Mouse (Mus musculus): ENCODE data around the gene Nr1d1. TPM values are rescaled to one million over a fixed set of nuclear protein-coding genes. Genes with fewer than 3 reads are reported as not detected.

The Nr1d1 gene
- polyA plus RNA-seq, 1 experiment from 2014 or later, result 3.9 TPM

DNA sequence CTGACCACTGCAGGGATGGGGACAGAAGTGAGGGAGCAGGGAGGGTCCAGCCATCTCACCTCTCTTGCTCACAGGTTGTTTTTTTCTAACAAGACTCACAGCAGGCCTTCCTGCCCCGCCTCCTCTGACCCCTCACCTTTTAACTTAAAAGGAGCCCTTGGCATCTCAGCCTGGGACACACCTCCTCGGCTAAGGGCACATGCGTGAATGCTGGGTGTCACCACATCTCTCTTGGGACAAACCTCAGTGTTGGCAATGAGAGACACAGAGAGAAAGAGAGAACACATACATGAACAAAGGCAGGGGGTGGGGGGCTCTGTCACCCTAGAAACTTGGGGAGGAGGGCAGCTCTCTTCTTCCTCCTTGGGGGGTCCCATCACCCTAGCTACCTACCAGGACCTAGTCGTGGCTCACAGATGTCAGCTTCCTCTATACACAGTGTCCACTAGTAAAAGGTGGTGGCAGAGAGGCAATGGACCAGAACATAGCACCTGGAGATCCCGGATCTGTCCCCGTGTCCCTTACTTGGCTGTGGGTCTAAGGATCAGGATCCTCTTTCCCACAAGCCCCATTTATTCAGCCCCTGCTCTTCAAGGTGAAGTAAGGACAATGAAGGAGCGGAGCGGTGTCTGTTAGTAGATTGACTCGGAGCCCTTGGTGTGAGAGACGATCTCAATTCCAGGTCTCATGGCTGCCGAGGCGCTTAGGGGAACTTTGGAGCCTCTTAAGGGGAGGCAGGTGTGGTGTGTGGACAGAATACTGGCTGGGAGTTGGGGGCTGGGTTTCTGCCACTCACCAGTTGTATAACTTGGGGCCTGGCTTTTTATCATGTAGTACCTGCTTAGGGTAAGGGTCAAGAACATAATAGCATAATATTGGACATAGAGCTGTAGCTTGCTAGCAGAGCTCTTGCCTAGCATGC, 28.9 kb downstream of the Nr1d1 start:
- H3K9me3 ChIP-seq (ENCODE audit: control insufficient read depth, low read length), result no peaks in the 10 kb centered on the region
- peaks cover 73% of the 10 kb centered on the region for H3K4me1 ChIP-seq (ENCODE audit: control insufficient read depth, insufficient read depth, low read length)
- H3K27ac ChIP-seq (ENCODE audit: low read depth, low read length), result peak overlapping the region; percentile 50; the same call in 1 of the 2 replicates
- H3K36me3 ChIP-seq (ENCODE audit: control insufficient read depth, insufficient read depth, low read length), result no peaks in the 10 kb centered on the region
- ATAC-seq (ENCODE audit: low read depth), result no peak
- H3K4me3 ChIP-seq (ENCODE audit: low read depth, low read length), result peak overlapping the region; percentile 11; the same call in 1 of the 2 replicates
- 40% methylated on average over 12 of the region's 12 CpGs for WGBS
- peak overlapping the region; percentile 32; the same call in 1 of the 2 replicates for H3K9ac ChIP-seq (replicated peaks; ENCODE audit: low read depth, low read length)
- no peaks in the 10 kb centered on the region for H3K27me3 ChIP-seq (ENCODE audit: control insufficient read depth, insufficient read depth, low read length)
- H3K4me2 ChIP-seq (ENCODE audit: low read depth, low read length), result peak overlapping the region; percentile 70

GRCm38 (mm10) chr11:98744456-98745019, 30.6 kb downstream of the Nr1d1 start:
- WGBS, result 42% methylated on average over 7 of the region's 7 CpGs
- ATAC-seq (ENCODE audit: low read depth), result no peak
- no peaks in the 10 kb centered on the region for H3K9me3 ChIP-seq (ENCODE audit: control insufficient read depth, low read length)
- H3K27me3 ChIP-seq (ENCODE audit: control insufficient read depth, insufficient read depth, low read length), result no peaks in the 10 kb centered on the region
- H3K27ac ChIP-seq (ENCODE audit: low read depth, low read length), result peak overlapping the region; percentile 97
- H3K4me3 ChIP-seq (ENCODE audit: low read depth, low read length), result peak overlapping the region; percentile 87
- H3K4me1 ChIP-seq (ENCODE audit: control insufficient read depth, insufficient read depth, low read length), result peaks cover 72% of the 10 kb centered on the region
- H3K36me3 ChIP-seq (ENCODE audit: control insufficient read depth, insufficient read depth, low read length), result no peaks in the 10 kb centered on the region
- H3K4me2 ChIP-seq (ENCODE audit: low read depth, low read length), result peak overlapping the region; percentile 70
- peak overlapping the region; percentile 98; the same call in 1 of the 2 replicates for H3K9ac ChIP-seq (replicated peaks; ENCODE audit: low read depth, low read length)

- Histone ChIP-seq H3K27me3 (ENCODE audit: control insufficient read depth, insufficient read depth, low read length) (no peaks in the 10 kb centered on the region), H3K9ac (replicated peaks; ENCODE audit: low read depth, low read length) (peak overlapping the region; percentile 98), H3K27ac (ENCODE audit: low read depth, low read length) (peak overlapping the region; percentile 97), H3K36me3 (ENCODE audit: control insufficient read depth, insufficient read depth, low read length) (no peaks in the 10 kb centered on the region), H3K4me2 (ENCODE audit: low read depth, low read length) (peak overlapping the region; percentile 70), H3K4me3 (ENCODE audit: low read depth, low read length) (peak overlapping the region; percentile 87), H3K9me3 (ENCODE audit: control insufficient read depth, low read length) (no peaks in the 10 kb centered on the region), H3K4me1 (ENCODE audit: control insufficient read depth, insufficient read depth, low read length) (peaks cover 66% of the 10 kb centered on the region)
- 6% methylated on average over 9 of the region's 9 CpGs for WGBS
- no peak for ATAC-seq (ENCODE audit: low read depth)
These were observed 31.3 kb downstream of the Nr1d1 start for GRCm38 (mm10) chr11:98743655-98744345.

GRCm38 (mm10) chr11:98742397-98743291, 32.5 kb downstream of the Nr1d1 start:
- no peaks in the 10 kb centered on the region for H3K9me3 ChIP-seq (ENCODE audit: control insufficient read depth, low read length)
- H3K4me1 ChIP-seq (ENCODE audit: control insufficient read depth, insufficient read depth, low read length), result peaks cover 61% of the 10 kb centered on the region
- WGBS, result 2% methylated on average over 19 of the region's 21 CpGs
- no peaks in the 10 kb centered on the region for H3K27me3 ChIP-seq (ENCODE audit: control insufficient read depth, insufficient read depth, low read length)
- H3K9ac ChIP-seq (replicated peaks; ENCODE audit: low read depth, low read length), result peak overlapping the region; percentile 98
- peak overlapping the region; percentile 87 for H3K4me3 ChIP-seq (ENCODE audit: low read depth, low read length)
- H3K27ac ChIP-seq (ENCODE audit: low read depth, low read length), result peak overlapping the region; percentile 97
- peak overlapping the region; percentile 70 for H3K4me2 ChIP-seq (ENCODE audit: low read depth, low read length)
- no peaks in the 10 kb centered on the region for H3K36me3 ChIP-seq (ENCODE audit: control insufficient read depth, insufficient read depth, low read length)
- peak; percentile 26; the same call in 1 of the 2 replicates for ATAC-seq (ENCODE audit: low read depth)

DNA sequence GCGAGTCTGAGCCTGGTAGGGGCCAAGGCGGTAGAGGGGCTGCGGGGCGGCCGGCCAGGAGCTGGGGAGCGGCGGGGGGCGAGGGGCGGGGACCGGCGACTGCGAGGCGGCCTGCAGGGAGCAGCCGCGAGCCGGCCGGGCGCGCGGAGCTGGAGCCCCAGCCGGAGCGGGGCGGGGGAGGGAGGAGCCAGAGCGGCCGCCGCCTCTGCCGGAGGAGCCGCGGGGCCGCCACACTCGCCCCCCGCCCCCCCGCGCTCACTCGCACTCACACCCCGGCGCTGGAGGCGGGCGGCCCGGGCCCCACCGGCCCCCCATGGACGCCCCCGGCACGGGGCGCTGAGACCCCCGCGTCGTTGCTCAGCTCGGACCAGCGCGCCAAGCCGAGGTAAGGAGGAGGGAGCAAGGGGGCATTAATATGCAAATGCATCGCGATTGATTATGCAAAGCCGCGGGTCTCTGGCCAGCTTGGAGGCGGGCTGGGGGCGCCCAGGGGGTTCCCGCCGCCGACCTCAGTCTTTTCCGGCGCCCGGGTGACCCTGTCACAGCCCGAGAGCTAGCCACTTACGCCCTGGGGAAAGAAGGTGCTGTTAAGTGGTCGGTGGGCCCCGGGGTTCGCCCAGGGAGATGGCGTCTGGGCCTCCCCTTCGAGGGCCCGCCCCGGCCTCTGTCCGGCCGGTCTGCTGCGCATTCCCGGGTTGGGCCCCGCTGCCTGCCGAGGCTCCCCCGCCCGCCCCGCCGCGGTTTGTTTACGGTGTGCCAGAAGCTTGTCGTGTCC, 33.3 kb downstream of the Nr1d1 start:
- Histone ChIP-seq H3K27ac (ENCODE audit: low read depth, low read length) (peak overlapping the region; percentile 97), H3K4me2 (ENCODE audit: low read depth, low read length) (peak overlapping the region; percentile 70), H3K9ac (replicated peaks; ENCODE audit: low read depth, low read length) (peak overlapping the region; percentile 98), H3K9me3 (ENCODE audit: control insufficient read depth, low read length) (no peaks in the 10 kb centered on the region), H3K27me3 (ENCODE audit: control insufficient read depth, insufficient read depth, low read length) (no peaks in the 10 kb centered on the region), H3K4me1 (ENCODE audit: control insufficient read depth, insufficient read depth, low read length) (peaks cover 55% of the 10 kb centered on the region), H3K4me3 (ENCODE audit: low read depth, low read length) (peak overlapping the region; percentile 87), H3K36me3 (ENCODE audit: control insufficient read depth, insufficient read depth, low read length) (no peaks in the 10 kb centered on the region)
- ATAC-seq (ENCODE audit: low read depth), result peak; percentile 64
- under 1% methylated on average over 65 of the region's 86 CpGs for WGBS

GRCm38 (mm10) chr11:98741051-98741620, 34.0 kb downstream of the Nr1d1 start:
- Histone ChIP-seq H3K4me2 (ENCODE audit: low read depth, low read length) (peak overlapping the region; percentile 70), H3K27ac (ENCODE audit: low read depth, low read length) (peak overlapping the region; percentile 97), H3K4me1 (ENCODE audit: control insufficient read depth, insufficient read depth, low read length) (peaks cover 48% of the 10 kb centered on the region), H3K9ac (replicated peaks; ENCODE audit: low read depth, low read length) (peak overlapping the region; percentile 98), H3K4me3 (ENCODE audit: low read depth, low read length) (peak overlapping the region; percentile 87), H3K27me3 (ENCODE audit: control insufficient read depth, insufficient read depth, low read length) (no peaks in the 10 kb centered on the region), H3K36me3 (ENCODE audit: control insufficient read depth, insufficient read depth, low read length) (no peaks in the 10 kb centered on the region), H3K9me3 (ENCODE audit: control insufficient read depth, low read length) (no peaks in the 10 kb centered on the region)
- no peak for ATAC-seq (ENCODE audit: low read depth)
- under 1% methylated on average over 17 of the region's 17 CpGs for WGBS

GRCm38 (mm10) chr11:98740393-98741050, 34.6 kb downstream of the Nr1d1 start, which contains the start of gene Thra:
TSS of gene Thra (plus strand) at chr11:98740638.
- peak within 1 kb of the TSS; percentile 87 for H3K4me3 ChIP-seq (ENCODE audit: low read depth, low read length)
- no peaks in the 10 kb centered on the region for H3K27me3 ChIP-seq (ENCODE audit: control insufficient read depth, insufficient read depth, low read length)
- H3K36me3 ChIP-seq (ENCODE audit: control insufficient read depth, insufficient read depth, low read length), result no peaks in the 10 kb centered on the region
- peak; percentile 47; the same call in 1 of the 2 replicates for ATAC-seq (ENCODE audit: low read depth)
- WGBS, result 0% methylated on average over 22 of the region's 22 CpGs
- peak within 1 kb of the TSS; percentile 97 for H3K27ac ChIP-seq (ENCODE audit: low read depth, low read length)
- peaks cover 42% of the 10 kb centered on the region for H3K4me1 ChIP-seq (ENCODE audit: control insufficient read depth, insufficient read depth, low read length)
- no peaks in the 10 kb centered on the region for H3K9me3 ChIP-seq (ENCODE audit: control insufficient read depth, low read length)
- H3K4me2 ChIP-seq (ENCODE audit: low read depth, low read length), result peak within 1 kb of the TSS; percentile 70
- H3K9ac ChIP-seq (replicated peaks; ENCODE audit: low read depth, low read length), result peak within 1 kb of the TSS; percentile 98
